Mouse (Mus musculus) E14TG2a.4 (cell line): ENCODE measurements around the gene Casq2.
A peak's percentile ranks its signal among the peaks of the same experiment; 100 is the strongest.

Source experiments
- H3K27me3 ChIP-seq: 2 replicates; pipeline ENCODE4 v1.6.1; 2014; ENCODE audit warnings: low read length, control low read depth; ENCODE audit not compliant: insufficient read depth
- H3K36me3 ChIP-seq: 2 replicates; pipeline ENCODE4 v1.6.1; 2014; ENCODE audit warnings: low read length, control low read depth; ENCODE audit not compliant: insufficient read depth
- H3K4me1 ChIP-seq: replicated peaks from 2 replicates; pipeline ENCODE4 v1.6.1; 2014; ENCODE audit warnings: low read depth, low read length, control low read depth
- H3K4me3 ChIP-seq: replicated peaks from 2 replicates; pipeline ENCODE4 v1.5.1; 2014; ENCODE audit warnings: mild to moderate bottlenecking, low read length
- H3K9me3 ChIP-seq: 2 replicates; pipeline ENCODE4 v1.6.1; 2014; ENCODE audit warnings: low read length, control low read depth
- CTCF ChIP-seq: conservative IDR thresholded peaks from 2 replicates; pipeline ENCODE4 v1.5.1; 2014; ENCODE audit warnings: low read length
- NANOG ChIP-seq: IDR thresholded peaks from 2 replicates; pipeline ENCODE4 v1.6.1; 2014; ENCODE audit warnings: borderline replicate concordance, low read length, mixed read lengths
- POU5F1 ChIP-seq: IDR thresholded peaks from 2 replicates; pipeline ENCODE4 v1.6.1; 2014; ENCODE audit warnings: low read length, borderline replicate concordance

The Casq2 gene

GRCm38 (mm10) chr3:102145645-102146386 is 59.6 kb downstream of the Casq2 start:
- no peak for TF ChIP-seq POU5F1
- H3K36me3 ChIP-seq, result no peaks in the 10 kb centered on the region
- H3K27me3 ChIP-seq, result no peaks in the 10 kb centered on the region
- no peak overlapping the region for H3K4me3 ChIP-seq
- H3K9me3 ChIP-seq, result no peaks in the 10 kb centered on the region
- H3K4me1 ChIP-seq, result peaks cover 25% of the 10 kb centered on the region

- Histone ChIP-seq H3K4me3 (no peak overlapping the region), H3K4me1 (peaks cover 26% of the 10 kb centered on the region), H3K27me3 (no peaks in the 10 kb centered on the region), H3K9me3 (no peaks in the 10 kb centered on the region), H3K36me3 (no peaks in the 10 kb centered on the region)
- TF ChIP-seq NANOG (no peak), POU5F1 (no peak), CTCF (no peak)
These were observed 60.2 kb downstream of the Casq2 start for GRCm38 (mm10) chr3:102146428-102146827.

GRCm38 (mm10) chr3:102147189-102147588 is 61.0 kb downstream of the Casq2 start:
- TF ChIP-seq CTCF (no peak), POU5F1 (no peak), NANOG (no peak)
- Histone ChIP-seq H3K27me3 (no peaks in the 10 kb centered on the region), H3K4me1 (peaks cover 26% of the 10 kb centered on the region), H3K4me3 (no peak overlapping the region), H3K9me3 (no peaks in the 10 kb centered on the region), H3K36me3 (no peaks in the 10 kb centered on the region)

GRCm38 (mm10) chr3:102149941-102150340 is 63.7 kb downstream of the Casq2 start:
- TF ChIP-seq NANOG (no peak), CTCF (no peak), POU5F1 (no peak)
- peaks cover 34% of the 10 kb centered on the region for H3K4me1 ChIP-seq
- H3K9me3 ChIP-seq, result peaks cover 16% of the 10 kb centered on the region
- peaks cover 12% of the 10 kb centered on the region for H3K36me3 ChIP-seq
- no peaks in the 10 kb centered on the region for H3K27me3 ChIP-seq
- H3K4me3 ChIP-seq, result no peak overlapping the region

GRCm38 (mm10) chr3:102151850-102152249 is 65.6 kb downstream of the Casq2 start:
- peaks cover 22% of the 10 kb centered on the region for H3K4me1 ChIP-seq
- TF ChIP-seq POU5F1 (no peak), CTCF (no peak), NANOG (no peak)
- H3K9me3 ChIP-seq, result peaks cover 21% of the 10 kb centered on the region
- H3K36me3 ChIP-seq, result peaks cover 26% of the 10 kb centered on the region
- H3K27me3 ChIP-seq, result no peaks in the 10 kb centered on the region
- H3K4me3 ChIP-seq, result no peak overlapping the region

- peaks cover 25% of the 10 kb centered on the region for H3K4me1 ChIP-seq
- peaks cover 27% of the 10 kb centered on the region for H3K9me3 ChIP-seq
- H3K36me3 ChIP-seq, result peaks cover 32% of the 10 kb centered on the region
- TF ChIP-seq POU5F1, result no peak
- no peaks in the 10 kb centered on the region for H3K27me3 ChIP-seq
- peak overlapping the region; percentile 35; the same call in 1 of the 2 replicates for H3K4me3 ChIP-seq
These were observed 66.3 kb downstream of the Casq2 start for GRCm38 (mm10) chr3:102152471-102152870.

- Histone ChIP-seq H3K36me3 (peaks cover 36% of the 10 kb centered on the region), H3K9me3 (peaks cover 31% of the 10 kb centered on the region), H3K4me3 (peak overlapping the region; percentile 35; the same call in 1 of the 2 replicates), H3K27me3 (no peaks in the 10 kb centered on the region), H3K4me1 (peaks cover 29% of the 10 kb centered on the region)
- TF ChIP-seq CTCF, result no peak
These were observed 66.7 kb downstream of the Casq2 start for GRCm38 (mm10) chr3:102152872-102153271.

GRCm38 (mm10) chr3:102154107-102154506 is 67.9 kb downstream of the Casq2 start:
- peaks cover 41% of the 10 kb centered on the region for H3K4me1 ChIP-seq
- no peaks in the 10 kb centered on the region for H3K27me3 ChIP-seq
- H3K4me3 ChIP-seq, result no peak overlapping the region
- H3K36me3 ChIP-seq, result peaks cover 48% of the 10 kb centered on the region
- TF ChIP-seq CTCF (no peak), NANOG (no peak), POU5F1 (peak; percentile 38; the same call in 1 of the 2 replicates)
- peaks cover 42% of the 10 kb centered on the region for H3K9me3 ChIP-seq

- Histone ChIP-seq H3K36me3 (peaks cover 74% of the 10 kb centered on the region), H3K4me3 (no peak overlapping the region), H3K9me3 (peaks cover 67% of the 10 kb centered on the region), H3K4me1 (peaks cover 63% of the 10 kb centered on the region), H3K27me3 (no peaks in the 10 kb centered on the region)
- no peak for TF ChIP-seq NANOG
- TF ChIP-seq POU5F1, result no peak
These were observed 70.5 kb downstream of the Casq2 start for GRCm38 (mm10) chr3:102156737-102157136.
